Mouse (Mus musculus) adipocyte (in vitro differentiated cells): ENCODE results near the gene Bap1.

Source experiments
- DNase-seq: peaks from one replicate; pipeline ENCODE4 v3.0.0-alpha.2; 2016; ENCODE audit warnings: low spot score

Bap1 gene

DNA sequence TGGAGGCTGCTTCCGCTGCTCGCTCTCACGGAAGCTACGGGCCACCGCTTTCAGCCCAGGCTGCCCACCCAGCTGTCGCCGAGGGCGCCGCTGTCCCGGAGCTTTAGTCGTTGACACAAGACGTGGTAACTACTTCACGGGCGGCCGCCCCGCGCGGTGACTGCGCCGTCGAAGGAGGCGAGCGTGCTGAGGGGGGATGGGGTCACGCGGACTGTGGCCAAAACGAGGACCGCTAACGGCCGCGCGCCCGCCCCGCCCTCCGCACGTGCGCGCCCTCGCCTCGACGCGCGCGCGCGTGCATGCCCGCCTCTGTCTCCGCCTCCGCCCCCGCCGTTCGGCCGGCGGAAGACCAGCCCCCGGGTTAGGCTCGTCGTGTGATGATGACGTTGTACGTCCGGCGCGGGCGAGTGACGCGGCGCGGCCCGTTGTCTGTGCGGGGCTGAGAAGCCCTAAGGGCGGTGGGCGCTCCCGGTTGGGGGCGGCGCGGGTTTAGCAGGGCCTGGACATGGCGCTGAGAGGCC lies at the start of gene Bap1, which contains the start of gene Phf7:
Gene Bap1 (plus strand): TSS at position 367 of the 521 bp plus-strand sequence.
Gene Phf7 (minus strand): TSS at position 234 of the 521 bp plus-strand sequence.
- DNase-seq, result peak; percentile 83

GRCm38 (mm10) chr14:31204844-31205243 lies 46.4 kb upstream of the Bap1 start:
- DNase-seq, result no peak

DNA sequence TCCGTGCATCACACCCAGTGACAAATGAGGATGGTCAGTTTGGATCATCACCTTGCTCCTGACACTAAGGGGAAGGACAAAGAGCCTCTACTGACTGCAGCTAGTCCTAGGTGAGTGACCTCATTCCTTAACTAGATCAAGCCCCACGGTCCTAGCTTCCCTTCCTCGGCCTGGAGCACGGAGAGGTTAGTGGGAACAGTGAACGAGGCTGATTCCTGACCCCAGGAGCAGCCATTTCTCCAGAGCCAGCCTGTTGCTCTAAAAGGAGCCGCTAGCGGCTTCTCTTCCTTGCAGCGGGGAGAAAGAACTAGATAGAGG lies 46.0 kb upstream of the Bap1 start:
- no peak for DNase-seq

DNA sequence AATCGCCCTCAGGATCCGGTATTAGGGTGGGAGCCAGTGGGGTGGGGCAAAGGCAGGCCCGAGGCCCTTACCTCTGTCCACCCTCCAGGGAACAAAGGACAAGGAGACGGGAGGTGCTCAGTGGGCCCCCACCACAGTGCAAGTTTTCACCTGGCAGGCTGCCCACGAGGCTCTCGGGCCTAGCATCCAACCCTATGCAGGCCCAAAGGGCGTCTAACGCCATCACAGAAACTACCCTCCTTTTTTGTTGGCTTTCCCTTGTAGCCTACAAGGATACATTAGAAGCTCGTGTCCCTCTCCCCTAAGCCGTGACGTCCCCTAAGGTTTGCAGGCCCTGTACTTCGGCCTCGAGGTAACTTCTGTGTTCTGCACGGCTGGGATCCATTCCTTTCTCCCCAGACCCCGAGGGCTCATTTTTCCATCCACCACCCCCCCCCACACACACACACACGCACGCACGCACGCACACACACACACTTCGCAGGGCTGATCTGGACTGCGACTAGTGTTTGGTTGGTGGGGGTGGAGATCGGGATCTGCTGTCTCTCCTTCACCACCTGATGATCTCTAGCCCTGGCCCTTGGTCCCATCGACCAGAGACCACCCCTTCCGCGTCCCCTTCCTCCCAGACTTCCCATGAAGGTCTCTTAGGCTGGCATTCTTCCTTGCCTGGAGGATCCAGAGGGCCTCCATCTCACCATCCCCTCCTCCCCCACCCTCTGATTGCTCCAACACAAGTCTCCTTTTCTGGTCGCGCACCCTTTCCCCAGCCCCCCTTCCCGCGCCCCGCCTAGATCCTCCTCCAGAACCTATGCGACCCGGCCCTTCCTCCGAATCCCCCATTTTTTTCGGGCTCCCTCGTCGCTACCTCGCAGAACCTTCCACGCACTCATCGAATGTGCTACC lies 45.4 kb upstream of the Bap1 start:
- peak; percentile 49 for DNase-seq

- DNase-seq, result peak; percentile 88
Measured at GRCm38 (mm10) chr14:31206472-31206981, 44.7 kb upstream of the Bap1 start.

- DNase-seq, result no peak
Measured at GRCm38 (mm10) chr14:31207070-31207830, 44.0 kb upstream of the Bap1 start.

- DNase-seq, result no peak
Measured at GRCm38 (mm10) chr14:31208084-31208483, 43.2 kb upstream of the Bap1 start, which contains the start of gene Tnnc1. Gene Tnnc1, plus strand, starts transcription at chr14:31208312.

DNA sequence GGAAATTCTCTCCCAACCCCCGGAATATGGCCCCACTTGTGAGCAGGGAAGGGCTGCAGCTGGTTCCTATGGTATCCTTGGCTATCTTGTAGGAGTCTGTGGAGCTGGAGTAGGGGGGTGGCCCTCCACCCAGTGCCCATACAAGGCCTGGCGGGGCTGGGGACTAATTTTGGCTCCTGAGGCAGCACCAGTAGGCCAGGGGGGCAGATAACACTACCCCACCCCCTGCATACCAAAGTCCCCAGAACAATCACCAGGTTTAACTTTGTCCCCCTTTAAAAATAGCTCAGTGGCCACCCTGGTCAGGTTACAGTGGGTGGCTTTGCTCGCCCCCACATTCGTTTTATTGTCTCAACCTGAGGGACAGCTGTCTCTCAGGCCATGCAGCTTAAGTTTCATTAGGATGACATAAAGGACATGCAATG lies 42.1 kb upstream of the Bap1 start:
- no peak for DNase-seq

DNA sequence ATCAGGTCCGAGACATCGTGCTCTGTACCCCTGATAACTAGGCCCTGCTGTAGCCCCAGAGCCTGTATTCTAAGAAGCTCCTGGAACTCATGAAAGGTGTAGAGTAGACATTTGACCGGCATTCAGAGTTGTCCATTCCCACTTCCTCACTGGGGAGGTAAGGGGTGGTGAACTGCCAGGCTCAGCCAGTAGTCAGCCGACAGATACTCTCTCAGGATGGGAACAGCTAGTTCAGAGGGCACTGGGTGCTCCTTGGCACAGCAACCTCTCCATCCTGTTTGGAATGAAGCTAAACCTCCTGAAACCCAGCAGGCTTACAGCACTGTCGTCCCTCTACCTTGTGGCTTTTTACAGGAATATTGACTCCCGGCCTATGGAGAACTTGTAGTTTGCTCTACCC lies 39.4 kb upstream of the Bap1 start:
- no peak for DNase-seq

GRCm38 (mm10) chr14:31212499-31212898 lies 38.8 kb upstream of the Bap1 start:
- no peak for DNase-seq

DNA sequence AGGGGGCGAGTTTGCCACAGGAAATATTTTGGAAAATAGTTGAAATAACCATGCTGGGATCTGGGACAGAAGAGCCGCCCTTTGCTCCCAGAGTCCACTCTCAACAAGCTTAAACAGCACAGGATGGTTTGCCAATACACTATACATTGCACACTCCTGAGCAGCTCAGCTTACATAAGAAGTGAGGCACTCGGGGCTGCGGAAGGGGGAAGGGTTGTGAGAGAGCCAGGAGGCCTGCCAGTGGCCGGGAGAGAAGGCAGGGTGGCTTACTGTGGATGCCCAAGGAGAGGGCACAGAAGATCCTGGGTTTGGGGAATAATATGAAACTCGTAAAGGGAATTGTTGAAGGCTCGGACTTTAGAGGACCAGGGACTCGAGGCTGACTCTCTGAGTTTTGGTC lies 37.4 kb upstream of the Bap1 start:
- DNase-seq, result no peak

DNA sequence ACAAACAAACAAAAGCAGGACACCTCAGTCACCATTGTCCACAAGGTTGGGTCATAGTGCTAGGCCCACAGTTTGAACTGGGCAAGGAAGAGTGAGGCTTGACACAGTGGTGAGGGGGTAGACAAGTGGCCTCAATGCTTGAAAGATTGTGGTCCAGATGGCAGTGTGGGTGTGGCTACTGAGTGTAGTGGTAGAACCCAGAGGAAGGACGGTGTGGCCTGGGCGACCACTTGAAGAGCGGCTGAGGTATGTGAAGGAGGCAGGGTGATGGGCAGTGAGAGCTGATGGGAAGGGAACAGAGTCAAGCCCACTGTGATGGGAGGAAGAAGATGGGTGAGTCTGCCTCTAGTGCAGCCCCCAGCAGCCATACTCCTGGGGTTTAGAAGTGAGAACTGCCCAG lies 36.6 kb upstream of the Bap1 start:
- no peak for DNase-seq

DNA sequence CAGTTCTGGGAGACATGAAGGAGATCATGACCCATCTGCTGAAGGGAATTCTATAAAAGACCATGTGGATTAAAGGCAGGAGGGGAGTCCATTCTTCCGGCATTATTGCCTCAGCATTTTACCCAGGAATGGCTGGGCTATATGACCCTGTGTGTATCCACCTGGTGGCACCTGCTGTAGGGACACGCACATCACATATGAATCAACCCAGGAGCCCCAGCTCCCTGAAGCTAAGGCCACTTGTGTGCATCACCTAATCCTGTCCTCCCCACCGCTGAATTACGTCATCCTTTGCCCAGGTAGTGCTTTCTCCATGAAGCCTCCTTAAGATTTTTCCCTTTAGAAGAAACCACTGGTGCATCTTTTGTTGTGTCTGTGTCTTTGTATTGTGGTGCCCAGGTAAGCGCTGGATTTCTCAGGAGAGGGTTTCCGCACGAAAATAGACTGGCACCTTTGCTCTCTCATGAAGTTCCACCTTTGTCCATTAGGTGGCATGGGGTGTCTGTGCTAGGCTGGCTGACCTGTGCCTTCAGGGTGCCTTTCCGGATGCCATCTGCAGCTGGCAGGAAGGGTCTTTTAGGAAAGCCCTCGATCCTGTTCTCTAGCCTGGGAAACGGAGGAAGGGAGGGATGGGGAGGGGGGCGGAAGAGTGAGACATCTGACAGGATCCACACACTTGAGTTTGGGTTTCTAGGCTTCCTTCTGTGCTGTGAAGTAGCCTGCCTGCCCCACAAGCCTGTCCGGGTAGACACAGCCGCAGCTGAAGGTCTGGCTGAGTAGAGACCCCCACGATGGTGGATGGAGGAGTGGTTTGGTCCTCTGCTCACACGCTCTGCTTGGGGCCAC lies 35.9 kb upstream of the Bap1 start:
- DNase-seq, result peak; percentile 70

GRCm38 (mm10) chr14:31216846-31217245 lies 34.4 kb upstream of the Bap1 start, which contains the start of gene Nisch:
Gene Nisch, minus strand, starts transcription at chr14:31216946.
- DNase-seq, result no peak

- peak; percentile 52 for DNase-seq
Measured at GRCm38 (mm10) chr14:31217666-31218065, 33.6 kb upstream of the Bap1 start, which contains the start of gene Sema3g. Gene Sema3g, plus strand, starts transcription at chr14:31217860.

DNA sequence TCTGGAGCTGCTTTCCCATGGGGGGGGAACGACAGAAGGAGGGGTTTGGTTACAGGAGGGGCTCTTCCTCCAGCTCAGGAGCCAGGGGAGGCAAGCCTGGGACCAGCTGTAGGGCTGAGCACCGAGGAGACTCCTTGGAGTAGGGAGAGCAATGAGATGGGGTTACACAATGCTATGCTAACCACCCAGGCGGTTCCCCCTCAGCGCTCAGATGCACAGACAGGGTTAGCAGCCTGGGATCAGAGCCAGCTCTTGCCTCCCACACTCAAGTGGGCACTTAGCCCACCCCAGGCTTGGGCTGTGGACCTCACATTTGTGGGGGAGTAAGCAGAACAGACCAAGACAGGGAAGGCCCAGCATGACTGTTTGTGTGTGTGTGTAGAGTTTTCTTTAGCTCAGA lies 24.3 kb upstream of the Bap1 start:
- no peak for DNase-seq

- DNase-seq, result no peak
Measured at GRCm38 (mm10) chr14:31228234-31228633, 23.0 kb upstream of the Bap1 start.

- peak; percentile 50 for DNase-seq
Measured at GRCm38 (mm10) chr14:31230442-31230841, 20.8 kb upstream of the Bap1 start.

GRCm38 (mm10) chr14:31232404-31233069 lies 18.7 kb upstream of the Bap1 start:
- DNase-seq, result no peak

- DNase-seq, result peak; percentile 18
Measured at GRCm38 (mm10) chr14:31233070-31233995, 17.9 kb upstream of the Bap1 start.
